Mouse (Mus musculus) heart, postnatal 14 days (tissue): ENCODE results near the gene Ttc7. TPM values are rescaled to one million over a fixed set of nuclear protein-coding genes. Genes with fewer than 3 reads are reported as not detected.

Experiments used
- DNase-seq, 2 experiments: peaks; one replicate each; pipeline ENCODE4 v3.0.0; 2021 to 2022
- intact Hi-C: fragments of 180-260 bp; cut with DNase I; formaldehyde crosslinking; loops from one replicate; pipeline ENCODE4 v1.15.1; 2025
- total RNA-seq, 2 experiments: library from RNA; stranded (reverse); gene quantifications; 2 replicates each; pipeline ENCODE4 v1.2.3; 2021

The Ttc7 gene
- total RNA-seq, 2 experiments from 2014 or later = 6.7 to 8.2 TPM

DNA sequence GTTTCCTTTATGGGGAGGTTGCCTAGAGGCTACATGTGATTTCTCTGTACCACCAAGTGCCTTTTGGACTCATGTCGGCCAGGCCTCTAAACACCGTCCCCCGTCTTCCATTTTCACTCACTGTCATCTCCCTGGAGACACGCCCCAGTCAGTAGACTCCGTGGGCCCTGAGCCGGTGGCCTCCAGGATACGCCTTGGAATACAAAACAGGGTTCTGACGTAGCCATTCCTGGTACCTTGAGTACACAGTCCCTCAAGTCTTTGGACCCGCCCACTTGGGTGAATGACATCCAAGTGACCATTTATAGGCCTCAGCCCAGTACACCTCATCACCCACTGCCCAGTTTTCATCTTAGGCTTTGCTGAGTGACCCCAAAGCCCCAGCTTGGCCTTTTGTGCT is 98.0 kb downstream of the Ttc7 start:
- intact Hi-C loops = no loop called here
- DNase-seq = no peak

DNA sequence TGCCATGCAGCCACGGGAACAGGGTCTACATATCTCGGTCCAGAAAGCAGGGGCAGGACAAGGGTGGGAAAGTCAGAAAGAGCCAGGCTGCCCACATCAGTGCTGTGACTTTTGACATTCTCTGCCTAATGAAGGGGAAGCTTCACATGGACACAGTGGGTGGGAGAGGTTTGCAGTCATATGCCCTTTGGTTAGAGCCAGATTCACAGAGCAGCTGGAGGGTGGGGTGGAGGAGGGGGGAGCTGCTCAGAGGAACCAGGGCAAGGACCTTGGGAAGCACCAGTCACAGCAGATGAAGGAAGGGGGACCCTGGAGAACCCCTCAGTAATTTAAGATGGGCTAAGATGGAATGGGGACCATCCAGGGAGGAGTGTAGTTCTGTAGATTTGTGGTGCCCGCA is 103.1 kb downstream of the Ttc7 start:
- intact Hi-C loops = no loop called here
- DNase-seq = no peak

DNA sequence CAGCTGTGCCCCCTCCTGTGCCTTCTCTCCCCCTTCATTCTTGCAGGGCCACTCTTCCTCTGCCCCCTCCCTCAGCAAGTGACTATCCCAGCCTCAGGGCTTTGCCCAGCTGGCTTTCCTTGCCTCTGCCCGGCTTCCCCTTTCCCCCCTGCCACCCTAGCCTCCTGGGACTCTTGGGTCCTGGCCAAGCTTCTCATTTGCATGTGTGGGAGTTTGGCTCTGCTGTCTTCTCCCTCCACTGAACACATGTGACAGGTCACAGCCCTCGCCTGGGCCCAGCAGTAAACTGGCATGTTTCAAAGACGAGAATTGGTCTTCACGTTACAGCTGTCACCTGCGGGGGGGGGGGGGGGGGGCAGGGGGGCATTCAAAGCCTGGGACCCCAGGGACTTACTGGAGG is 104.4 kb downstream of the Ttc7 start:
- intact Hi-C loops = no loop called here

DNA sequence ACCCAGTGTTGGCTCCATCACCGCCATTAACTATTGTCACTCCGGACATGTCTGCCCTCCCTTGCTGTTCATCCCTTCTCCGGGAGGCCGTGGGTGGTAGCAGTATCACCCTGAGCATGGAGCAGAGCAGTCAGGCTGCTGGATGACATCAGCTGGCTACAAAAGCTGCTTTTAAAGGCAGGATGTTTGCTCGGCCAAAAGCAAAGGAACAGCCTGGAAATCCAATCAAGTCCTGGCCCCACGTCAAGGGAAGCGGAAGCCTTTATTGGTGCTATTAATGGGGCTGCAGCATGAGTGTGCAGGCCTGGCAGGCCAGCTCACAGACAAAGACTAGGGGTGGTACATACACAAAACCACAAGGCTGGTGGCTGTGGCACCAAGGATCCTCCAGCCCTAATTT is 108.6 kb downstream of the Ttc7 start:
- intact Hi-C loops = no loop called here
- DNase-seq = peak; percentile 62 to 74

More for the DNA sequence above, 104.4 kb downstream of the Ttc7 start:
- peak in 1 of 2 experiments; percentile 65 for DNase-seq

DNA sequence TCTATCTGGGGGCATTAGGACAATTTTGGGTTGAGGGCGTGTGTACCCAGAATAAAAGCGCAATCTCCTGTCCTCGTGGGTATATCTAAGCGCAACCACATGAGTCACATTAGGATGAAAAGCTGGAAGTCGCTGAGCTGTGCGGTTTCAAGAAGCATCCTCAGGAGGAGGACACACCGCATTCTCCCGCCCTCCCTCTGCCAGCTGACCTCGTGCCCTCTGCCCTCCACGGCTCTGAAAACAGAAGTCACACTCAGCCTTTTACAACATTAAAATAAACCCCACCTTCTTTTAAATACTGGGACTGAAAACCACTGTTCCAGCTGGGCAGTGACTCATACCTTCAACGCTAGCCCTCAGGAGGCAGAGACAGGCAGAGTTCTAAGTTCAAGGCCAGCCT is 114.4 kb downstream of the Ttc7 start:
- DNase-seq = no peak
- intact Hi-C loops = no loop called here

DNA sequence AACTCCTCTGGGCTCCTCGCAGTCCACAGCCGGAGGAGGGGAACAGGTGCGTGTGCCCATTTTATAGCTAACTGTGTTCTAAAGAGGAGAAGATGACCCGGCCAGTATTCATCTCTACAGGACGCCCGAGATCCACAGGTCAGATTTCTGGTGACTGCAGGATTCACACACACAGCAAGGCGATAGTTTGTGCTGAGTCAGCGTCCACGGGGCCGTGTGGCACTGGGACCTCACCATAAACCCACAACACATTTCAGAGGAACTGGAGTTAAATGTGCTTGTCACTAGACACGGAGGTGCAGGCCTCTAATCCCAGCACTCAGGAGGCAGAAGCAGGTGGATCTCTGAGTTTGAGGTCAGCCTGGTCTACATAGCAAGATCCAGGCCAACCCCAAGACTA is 119.8 kb downstream of the Ttc7 start:
- intact Hi-C loops = no loop called here
- DNase-seq = no peak

DNA sequence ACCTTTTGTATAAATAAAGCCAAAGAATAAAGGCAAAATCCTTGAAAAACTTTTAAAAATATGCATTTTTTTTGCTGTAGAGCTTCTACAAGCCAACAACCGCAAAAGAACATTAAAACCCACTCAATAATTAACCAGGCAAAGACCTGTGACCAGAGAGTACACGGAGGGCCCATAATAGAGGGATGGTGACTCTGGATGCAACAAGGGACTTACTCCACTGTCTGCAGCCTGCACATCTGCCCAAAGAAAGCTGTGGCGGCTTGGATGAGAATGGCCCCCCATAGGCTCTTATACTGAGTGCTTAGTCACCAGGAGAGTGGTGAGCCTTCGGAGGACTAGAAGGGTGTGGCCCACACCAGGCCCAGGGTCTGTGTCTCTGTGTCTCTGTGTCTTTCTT is 120.8 kb downstream of the Ttc7 start:
- intact Hi-C loops = no loop called here
- DNase-seq = no peak

DNA sequence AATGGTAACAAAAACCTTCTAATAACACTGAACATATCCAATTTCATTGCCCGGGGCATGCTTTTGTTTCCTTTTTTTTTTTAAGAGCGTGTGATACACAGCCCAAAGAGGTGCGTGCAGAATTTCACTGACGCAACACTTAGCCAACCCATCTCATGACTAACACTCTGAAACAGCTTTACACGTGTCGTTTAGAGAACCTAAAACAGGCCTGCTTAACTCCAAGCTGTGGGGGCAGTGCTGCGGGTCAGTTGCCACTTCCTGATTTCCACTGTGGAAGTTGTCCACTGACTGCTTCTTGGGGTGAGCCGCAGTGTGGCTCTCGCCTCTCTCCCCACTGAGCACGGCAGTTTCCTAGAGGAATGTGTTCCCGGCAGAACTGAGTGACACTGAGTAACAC is 122.9 kb downstream of the Ttc7 start:
- no peak for DNase-seq
- intact Hi-C loops = no loop called here

DNA sequence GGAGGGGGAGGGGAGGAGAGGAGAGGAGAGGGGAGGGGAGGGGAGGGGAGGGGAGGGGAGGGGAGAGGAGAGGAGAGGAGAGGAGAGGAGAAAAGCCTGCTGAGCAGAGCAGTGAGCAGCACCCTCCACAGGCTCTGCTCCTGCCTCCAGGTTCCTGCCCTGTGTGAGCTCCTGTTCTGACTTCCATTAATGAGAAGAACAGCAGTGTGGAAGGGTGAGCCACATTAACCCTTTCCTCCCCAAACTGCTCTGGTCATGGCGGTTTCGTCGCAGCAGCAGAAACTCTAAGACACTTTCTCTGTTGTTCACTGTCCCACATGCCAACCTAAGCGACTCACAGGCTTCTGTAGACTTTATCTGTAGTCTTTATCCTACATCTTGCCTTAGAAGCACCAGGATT is 124.0 kb downstream of the Ttc7 start:
- intact Hi-C loops = no loop called here
- DNase-seq = no peak

DNA sequence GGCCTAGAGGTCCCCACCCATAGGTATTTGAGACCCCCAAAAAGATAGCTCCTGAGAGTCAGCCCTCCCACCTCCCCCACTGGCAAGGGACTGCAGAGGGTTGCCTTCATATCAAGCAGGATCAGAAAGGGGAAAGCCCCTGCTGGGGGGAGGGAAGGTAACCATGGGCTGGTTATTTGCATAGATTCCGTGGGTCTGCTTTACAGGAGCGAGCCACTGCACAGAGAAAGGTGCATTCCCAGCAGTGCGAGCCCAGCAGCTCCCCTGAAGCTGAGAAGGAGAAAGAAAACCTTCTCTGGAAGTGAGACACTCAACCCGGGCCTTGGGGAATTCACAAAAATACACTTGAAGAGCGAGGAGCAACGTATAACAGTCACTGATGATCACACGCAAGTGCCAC is 135.4 kb downstream of the Ttc7 start:
- intact Hi-C loops = no loop called here
- DNase-seq = no peak

DNA sequence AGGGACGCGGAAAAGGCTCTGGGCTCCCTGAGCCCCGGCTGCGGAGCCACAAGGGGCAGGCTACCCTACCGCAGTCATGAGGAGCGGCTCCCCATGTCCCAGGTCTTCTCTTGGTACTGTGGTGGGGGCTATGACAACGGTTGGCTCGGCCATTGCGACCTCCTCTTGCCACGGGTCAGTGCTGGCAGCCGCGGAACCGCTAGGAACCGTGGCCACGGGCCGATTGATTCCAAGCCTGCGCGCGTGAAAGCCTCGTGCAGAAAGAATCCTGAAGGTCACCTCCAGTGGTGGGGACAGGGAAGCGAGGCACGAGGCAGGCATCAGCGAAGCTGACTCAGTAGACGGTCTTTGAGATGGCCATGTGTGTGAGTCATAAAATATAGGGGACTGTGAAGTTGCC is 144.8 kb downstream of the Ttc7 start, which contains the start of gene Stpg4:
TSS of gene Stpg4 (minus strand) at position 231 of the 400 bp plus-strand sequence.
- DNase-seq = no peak
- intact Hi-C loops = no loop called here

DNA sequence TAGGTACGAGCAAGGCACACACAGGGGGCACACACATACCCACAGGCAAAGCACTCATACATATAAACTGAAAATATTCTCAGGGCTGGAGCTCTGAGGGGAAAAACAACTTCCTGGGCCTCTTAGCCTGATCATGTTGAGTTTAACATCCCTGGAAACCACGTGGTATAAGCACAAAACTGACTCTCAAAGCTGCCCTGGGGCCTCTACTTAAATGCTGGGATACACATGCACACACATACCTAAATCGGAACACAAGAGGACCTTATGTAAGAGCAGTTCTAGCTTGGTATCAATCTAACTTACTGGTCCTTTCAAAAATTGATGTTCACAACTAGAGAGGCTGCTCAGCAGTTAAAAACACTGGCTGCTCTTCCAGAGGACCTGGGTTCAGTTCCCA is 146.7 kb downstream of the Ttc7 start:
- no peak for DNase-seq
- intact Hi-C loops = loop anchor here (1.0 kb wide), 1 partner anchor 113 kb away; no protein-coding TSS in a partner anchor

Other genes with a start within 250 kb of the Ttc7 start
- gene Socs5, start 175.2 kb upstream of the Ttc7 start, total RNA-seq = 10 to 100 TPM; 30.3 to 32.8 TPM
- 10 to 100 TPM; 39.7 to 42.0 TPM for gene Mcfd2, start 17.0 kb upstream of the Ttc7 start, total RNA-seq
- gene Stpg4, start 144.9 kb downstream of the Ttc7 start, total RNA-seq = not detected
- 100 to 1,000 TPM; 179 to 185 TPM for gene Calm2, start 164.0 kb downstream of the Ttc7 start, total RNA-seq